In the genomic region with DNA sequence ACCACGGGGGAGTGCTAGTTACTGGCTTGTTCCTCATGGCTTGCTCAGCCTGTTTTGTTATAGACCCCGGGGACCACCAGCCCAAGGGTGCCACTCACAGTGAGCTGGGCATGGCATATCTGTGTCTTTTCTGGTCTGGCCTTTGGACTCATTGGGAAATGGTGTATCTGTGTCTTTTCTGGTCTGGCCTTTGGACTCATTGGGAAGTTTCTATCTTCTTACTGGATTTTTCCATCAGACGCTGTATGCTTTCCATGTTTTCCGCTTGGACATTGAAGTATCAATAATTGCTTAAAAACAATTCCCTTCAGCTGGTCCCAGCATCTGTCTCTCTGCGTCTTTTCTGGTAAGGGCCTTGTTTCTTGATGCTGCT, we compare ENCODE assay signal across 33 mouse cellular contexts. TPM values are rescaled to one million over a fixed set of nuclear protein-coding genes. Genes with fewer than 3 reads are reported as not detected.
"Had no signal": no experiment of that assay in that cellular context is flagged by ENCODE, and none has a peak within 500 bp of the region (broad histone marks: within the 10 kb centered on the region; RNA-seq: fewer than 3 reads in every experiment).

No protein-coding gene starts in this region.

- H3K36me3 ChIP-seq: embryonic facial prominence, embryonic 10.5 days; embryonic facial prominence, embryonic 12.5 days; embryonic facial prominence, embryonic 13.5 days; embryonic facial prominence, embryonic 15.5 days; forebrain, embryonic 10.5 days; forebrain, embryonic 15.5 days had no signal

- H3K27me3 ChIP-seq: embryonic facial prominence, embryonic 12.5 days; embryonic facial prominence, embryonic 13.5 days; embryonic facial prominence, embryonic 15.5 days; forebrain, embryonic 13.5 days; forebrain, embryonic 15.5 days had no signal

- H3K9ac ChIP-seq: embryonic facial prominence, embryonic 12.5 days; embryonic facial prominence, embryonic 13.5 days; embryonic facial prominence, embryonic 15.5 days; forebrain, embryonic 13.5 days; forebrain, embryonic 15.5 days had no signal

- ATAC-seq: forebrain, embryonic 13.5 days; forebrain, embryonic 14.5 days; forebrain, embryonic 15.5 days; forebrain, embryonic 16.5 days had no signal

- H3K4me3 ChIP-seq: embryonic facial prominence, embryonic 10.5 days; embryonic facial prominence, embryonic 12.5 days; embryonic facial prominence, embryonic 13.5 days; embryonic facial prominence, embryonic 15.5 days; erythroblast, embryonic 14.5 days; forebrain, embryonic 10.5 days; forebrain, embryonic 13.5 days; forebrain, embryonic 15.5 days; gastrocnemius, adult 2 months; heart, adult 2 months had no signal

- DNase-seq: cerebellum, adult 2 months; cerebellum, adult 8-10 months; cerebellum, adult 9-10 months; cerebellum, adult 9-11 months; cerebellum, postnatal 10 days; cerebellum, postnatal 14 days; cerebellum, postnatal 25 days; cerebellum, postnatal 36 days; embryo, embryonic 11 days; gastrocnemius, adult 2 months; gastrocnemius, postnatal 10 days; gastrocnemius, postnatal 14 days; gastrocnemius, postnatal 25 days; gastrocnemius, postnatal 36 days; heart, adult 11 months; heart, adult 18-20 months; heart, adult 2 months had no signal

- H3K27ac ChIP-seq: embryonic facial prominence, embryonic 10.5 days; embryonic facial prominence, embryonic 12.5 days; embryonic facial prominence, embryonic 13.5 days; embryonic facial prominence, embryonic 15.5 days; forebrain, embryonic 10.5 days; forebrain, embryonic 13.5 days; forebrain, embryonic 15.5 days; gastrocnemius, adult 2 months; heart, adult 2 months had no signal

- H3K4me2 ChIP-seq: embryonic facial prominence, embryonic 12.5 days; embryonic facial prominence, embryonic 13.5 days; embryonic facial prominence, embryonic 15.5 days; forebrain, embryonic 13.5 days; forebrain, embryonic 15.5 days had no signal

- H3K9me3 ChIP-seq: embryonic facial prominence, embryonic 10.5 days; embryonic facial prominence, embryonic 12.5 days; embryonic facial prominence, embryonic 13.5 days; embryonic facial prominence, embryonic 15.5 days; forebrain, embryonic 10.5 days; forebrain, embryonic 13.5 days; forebrain, embryonic 15.5 days had no signal

- H3K4me1 ChIP-seq: embryonic facial prominence, embryonic 15.5 days had no signal

RNA-seq across cellular contexts. Expression of a gene that starts 12.7 kb away (rescaled TPM):
- total RNA-seq: common myeloid progenitor, adult 5-6 weeks; gastrocnemius, adult 18-20 months; gastrocnemius, adult 2 months; gastrocnemius, adult 8-10 months; gastrocnemius, postnatal 10 days; gastrocnemius, postnatal 14 days; gastrocnemius, postnatal 25 days; gastrocnemius, postnatal 36 days; granulocyte monocyte progenitor cell, adult 5-6 weeks had no signal
- polyA plus RNA-seq: embryonic facial prominence, embryonic 10.5 days; embryonic facial prominence, embryonic 11.5 days; erythroblast, embryonic 14.5 days; gonadal fat pad, adult 2 months had no signal
